Mouse (Mus musculus): Measurements from ENCODE around the gene Csmd2. TPM values are rescaled to one million over a fixed set of nuclear protein-coding genes. Genes with fewer than 3 reads are reported as not detected.

Csmd2 gene
- total RNA-seq, 2 experiments from 2014 or later = 36.9 to 49.7 TPM

- no peak for DNase-seq (ENCODE audit: extremely low spot score in 1 of 2, low spot score in 1 of 2)
These were observed 330.3 kb downstream of the Csmd2 start for GRCm38 (mm10) chr4:128317951-128318350.

- DNase-seq (ENCODE audit: extremely low spot score in 1 of 2, low spot score in 1 of 2) = no peak
These were observed 337.9 kb downstream of the Csmd2 start for GRCm38 (mm10) chr4:128325511-128325910.

GRCm38 (mm10) chr4:128326755-128327154 is 339.1 kb downstream of the Csmd2 start:
- no peak for DNase-seq (ENCODE audit: extremely low spot score in 1 of 2, low spot score in 1 of 2)

- DNase-seq (ENCODE audit: extremely low spot score in 1 of 2, low spot score in 1 of 2) = no peak
These were observed 339.8 kb downstream of the Csmd2 start for GRCm38 (mm10) chr4:128327421-128327820.

GRCm38 (mm10) chr4:128330519-128330918 is 342.9 kb downstream of the Csmd2 start:
- DNase-seq (ENCODE audit: extremely low spot score in 1 of 2, low spot score in 1 of 2) = no peak

- no peak for DNase-seq (ENCODE audit: extremely low spot score in 1 of 2, low spot score in 1 of 2)
These were observed 352.8 kb downstream of the Csmd2 start for GRCm38 (mm10) chr4:128340457-128340856.

- no peak for DNase-seq (ENCODE audit: extremely low spot score in 1 of 2, low spot score in 1 of 2)
These were observed 353.7 kb downstream of the Csmd2 start for GRCm38 (mm10) chr4:128341315-128341714.

GRCm38 (mm10) chr4:128342208-128342607 is 354.6 kb downstream of the Csmd2 start:
- no peak for DNase-seq (ENCODE audit: extremely low spot score in 1 of 2, low spot score in 1 of 2)

- DNase-seq (ENCODE audit: extremely low spot score in 1 of 2, low spot score in 1 of 2) = no peak
These were observed 371.1 kb downstream of the Csmd2 start for GRCm38 (mm10) chr4:128358751-128359150.

GRCm38 (mm10) chr4:128365851-128366250 is 378.2 kb downstream of the Csmd2 start:
- DNase-seq (ENCODE audit: extremely low spot score in 1 of 2, low spot score in 1 of 2) = no peak

- no peak for DNase-seq (ENCODE audit: extremely low spot score in 1 of 2, low spot score in 1 of 2)
These were observed 380.4 kb downstream of the Csmd2 start for GRCm38 (mm10) chr4:128368088-128368487.

- no peak for DNase-seq (ENCODE audit: extremely low spot score in 1 of 2, low spot score in 1 of 2)
These were observed 384.1 kb downstream of the Csmd2 start for GRCm38 (mm10) chr4:128371766-128372165.

GRCm38 (mm10) chr4:128373196-128373595 is 385.5 kb downstream of the Csmd2 start:
- DNase-seq (ENCODE audit: extremely low spot score in 1 of 2, low spot score in 1 of 2) = no peak

GRCm38 (mm10) chr4:128374051-128374450 is 386.4 kb downstream of the Csmd2 start:
- DNase-seq (ENCODE audit: extremely low spot score in 1 of 2, low spot score in 1 of 2) = no peak

GRCm38 (mm10) chr4:128378946-128379345 is 391.3 kb downstream of the Csmd2 start:
- no peak for DNase-seq (ENCODE audit: extremely low spot score in 1 of 2, low spot score in 1 of 2)

GRCm38 (mm10) chr4:128381331-128381730 is 393.7 kb downstream of the Csmd2 start:
- no peak for DNase-seq (ENCODE audit: extremely low spot score in 1 of 2, low spot score in 1 of 2)

GRCm38 (mm10) chr4:128383800-128384199 is 396.1 kb downstream of the Csmd2 start:
- no peak for DNase-seq (ENCODE audit: extremely low spot score in 1 of 2, low spot score in 1 of 2)

- no peak for DNase-seq (ENCODE audit: extremely low spot score in 1 of 2, low spot score in 1 of 2)
These were observed 403.8 kb downstream of the Csmd2 start for GRCm38 (mm10) chr4:128391484-128391883.

- DNase-seq (ENCODE audit: extremely low spot score in 1 of 2, low spot score in 1 of 2) = no peak
These were observed 404.6 kb downstream of the Csmd2 start for GRCm38 (mm10) chr4:128392279-128392678.

GRCm38 (mm10) chr4:128393864-128394263 is 406.2 kb downstream of the Csmd2 start:
- DNase-seq (ENCODE audit: extremely low spot score in 1 of 2, low spot score in 1 of 2) = no peak

GRCm38 (mm10) chr4:128396616-128397015 is 409.0 kb downstream of the Csmd2 start:
- no peak for DNase-seq (ENCODE audit: extremely low spot score in 1 of 2, low spot score in 1 of 2)

GRCm38 (mm10) chr4:128397804-128398203 is 410.1 kb downstream of the Csmd2 start:
- DNase-seq (ENCODE audit: extremely low spot score in 1 of 2, low spot score in 1 of 2) = no peak

GRCm38 (mm10) chr4:128398948-128399347 is 411.3 kb downstream of the Csmd2 start:
- peak in 1 of 2 experiments; percentile 36 for DNase-seq (ENCODE audit: extremely low spot score in 1 of 2, low spot score in 1 of 2)

Data from layer of hippocampus, postnatal 25 days (tissue).